Mouse (Mus musculus) gastrocnemius, postnatal 36 days (tissue): ENCODE data around the gene Ccser1. TPM values are rescaled to one million over a fixed set of nuclear protein-coding genes. Genes with fewer than 3 reads are reported as not detected.

Source experiments
- DNase-seq, 2 experiments: peaks; one replicate each; pipeline ENCODE4 v3.0.0; 2022
- intact Hi-C: fragments of 180-260 bp; cut with DNase I; formaldehyde crosslinking; loops from one replicate; pipeline ENCODE4 v1.15.1; 2025
- total RNA-seq, 2 experiments: library from RNA; stranded (reverse); gene quantifications; 2 replicates each; pipeline ENCODE4 v1.2.3; 2021

Ccser1 gene
- total RNA-seq, 2 experiments from 2014 or later = 0.52 to 1.3 TPM

DNA sequence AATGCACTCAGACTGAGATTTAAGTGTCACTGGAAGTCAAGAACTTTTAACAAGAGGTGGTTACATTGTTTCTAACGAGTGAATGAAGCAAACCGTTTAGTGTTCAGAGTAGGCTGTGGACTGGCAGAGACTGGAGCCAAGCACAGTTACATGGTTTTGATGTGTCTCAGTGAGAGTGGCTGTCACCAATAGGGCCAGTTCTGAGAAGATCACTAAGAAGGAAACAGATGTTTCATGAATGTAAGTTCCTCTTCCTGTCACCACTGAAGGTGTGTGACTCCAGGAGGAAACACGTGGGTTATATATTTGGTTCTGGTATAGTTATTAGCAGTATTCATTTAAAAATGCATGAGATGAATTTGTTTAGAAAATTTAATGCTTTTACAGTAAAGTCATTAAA, 112.8 kb downstream of the Ccser1 start:
- intact Hi-C loops = no loop called here

DNA sequence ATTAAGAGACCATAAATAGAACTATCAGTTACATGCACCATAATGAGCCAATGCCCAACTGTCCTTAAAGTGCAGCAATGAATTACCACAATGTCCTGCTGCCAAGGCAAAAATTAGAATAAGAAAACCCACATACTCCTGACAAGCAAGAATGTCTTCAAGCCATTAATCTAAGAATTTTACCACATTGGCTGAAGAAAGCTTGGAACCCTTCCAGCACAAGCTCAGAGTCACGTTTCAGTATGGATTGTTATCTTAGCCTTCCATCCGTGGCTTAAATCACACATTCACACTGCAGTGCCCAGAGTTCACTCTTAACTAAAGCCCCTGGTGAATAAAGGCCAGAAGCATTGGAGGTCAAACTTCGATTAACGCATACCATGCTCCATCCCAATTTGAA, 115.4 kb downstream of the Ccser1 start:
- intact Hi-C loops = no loop called here
- DNase-seq = no peak

More for the DNA sequence above, 112.8 kb downstream of the Ccser1 start:
- no peak for DNase-seq

DNA sequence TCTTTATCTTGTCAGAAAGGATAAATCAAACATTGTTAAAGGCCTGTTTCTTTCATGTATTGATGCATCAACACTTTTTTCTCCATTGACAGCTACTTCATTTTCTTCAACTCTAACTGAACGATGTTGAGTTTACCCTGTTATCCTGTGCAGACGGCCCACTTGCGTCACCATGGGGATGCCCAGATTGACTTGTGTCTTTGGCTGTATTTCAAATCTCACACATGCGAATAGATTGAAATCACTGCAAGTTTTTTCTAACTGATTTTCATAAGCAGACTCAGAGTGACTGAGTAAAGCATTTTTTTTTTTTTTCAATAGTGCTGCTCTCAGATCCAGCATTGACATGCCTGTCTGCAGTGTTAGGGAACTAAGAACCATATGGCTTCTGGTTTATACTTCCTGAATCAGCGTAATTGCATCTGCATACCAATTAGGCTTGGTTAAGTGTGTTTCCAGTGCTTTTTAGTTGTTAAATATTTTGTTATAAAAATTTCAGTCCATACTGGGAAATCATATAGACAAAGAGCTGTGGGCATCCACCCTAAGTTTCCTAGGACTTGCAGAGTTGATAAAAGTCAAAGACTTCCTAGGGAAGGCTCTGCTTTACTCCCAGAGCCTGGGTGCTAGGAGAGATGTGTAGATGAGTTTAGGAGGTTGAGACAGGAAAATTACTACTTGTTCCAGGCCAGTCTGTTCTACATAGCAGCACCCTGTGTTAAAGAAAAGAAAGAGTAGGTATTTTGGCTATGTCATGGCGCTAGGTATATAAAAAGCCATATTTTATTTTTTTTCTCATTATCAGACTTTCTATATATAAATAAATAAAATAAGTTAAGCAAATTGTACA, 116.3 kb downstream of the Ccser1 start:
- intact Hi-C loops = no loop called here
- DNase-seq = no peak

DNA sequence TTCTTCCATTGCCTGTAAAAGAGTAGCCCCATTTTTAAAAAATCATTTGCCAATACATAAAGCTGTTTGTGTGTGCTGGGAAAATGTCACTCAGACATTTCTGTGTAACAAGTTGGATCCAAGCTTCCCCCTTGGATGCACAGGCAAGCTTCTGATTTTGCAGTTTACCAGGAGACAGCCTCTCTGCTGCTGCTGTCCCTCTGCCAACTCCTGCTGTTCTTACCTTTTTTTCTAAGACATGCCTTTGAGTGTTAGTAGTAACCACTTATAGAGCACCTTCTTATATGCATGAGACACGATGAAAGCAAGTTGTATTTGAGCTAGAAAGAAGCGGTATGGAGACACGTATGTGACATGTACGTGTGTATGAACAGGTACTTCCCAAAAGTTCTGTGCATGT, 120.3 kb downstream of the Ccser1 start:
- intact Hi-C loops = loop anchor here (5.0 to 10.0 kb wide), 3 partner anchors 236 to 746 kb away; no protein-coding TSS in a partner anchor
- no peak for DNase-seq

DNA sequence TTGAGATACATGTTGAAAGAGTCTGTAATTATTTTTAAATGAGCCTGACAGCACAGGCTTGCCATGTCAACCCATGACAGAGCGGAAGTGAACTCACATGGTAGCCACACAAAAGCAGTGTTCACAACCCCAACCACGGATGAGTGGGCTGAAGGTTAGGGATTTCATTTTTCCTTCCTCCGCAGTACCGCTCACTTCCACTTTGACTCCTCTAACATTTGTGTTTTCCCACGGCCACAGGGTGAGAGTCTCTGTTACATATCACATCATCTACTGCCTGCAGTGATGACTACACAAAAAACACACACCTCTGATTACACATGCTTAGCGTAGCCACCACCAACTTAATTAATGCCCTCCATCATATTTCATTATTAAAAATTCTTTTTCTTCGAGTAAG, 120.9 kb downstream of the Ccser1 start:
- intact Hi-C loops = loop anchor here (5.0 to 10.0 kb wide), 3 partner anchors 236 to 746 kb away; no protein-coding TSS in a partner anchor
- DNase-seq = no peak

DNA sequence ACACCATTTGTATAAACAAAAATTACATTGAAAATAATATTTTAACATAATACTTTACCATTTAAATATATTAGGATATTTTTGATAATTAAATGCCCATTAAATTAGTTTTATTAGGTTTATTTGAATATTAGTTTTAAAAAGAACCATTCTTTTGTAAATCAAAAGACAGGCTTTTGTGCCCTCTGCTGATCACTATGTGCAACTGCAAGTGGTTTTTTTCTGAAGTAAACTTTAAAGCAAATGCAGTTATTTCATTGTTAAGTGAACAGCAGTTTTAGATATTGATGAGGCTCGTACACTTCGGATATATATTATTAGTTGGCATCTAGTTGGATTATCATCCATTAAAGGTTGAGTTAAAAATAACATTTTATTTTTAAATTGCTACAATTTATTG, 121.5 kb downstream of the Ccser1 start:
- intact Hi-C loops = loop anchor here (5.0 to 10.0 kb wide), 3 partner anchors 237 to 747 kb away; no protein-coding TSS in a partner anchor
- no peak for DNase-seq

DNA sequence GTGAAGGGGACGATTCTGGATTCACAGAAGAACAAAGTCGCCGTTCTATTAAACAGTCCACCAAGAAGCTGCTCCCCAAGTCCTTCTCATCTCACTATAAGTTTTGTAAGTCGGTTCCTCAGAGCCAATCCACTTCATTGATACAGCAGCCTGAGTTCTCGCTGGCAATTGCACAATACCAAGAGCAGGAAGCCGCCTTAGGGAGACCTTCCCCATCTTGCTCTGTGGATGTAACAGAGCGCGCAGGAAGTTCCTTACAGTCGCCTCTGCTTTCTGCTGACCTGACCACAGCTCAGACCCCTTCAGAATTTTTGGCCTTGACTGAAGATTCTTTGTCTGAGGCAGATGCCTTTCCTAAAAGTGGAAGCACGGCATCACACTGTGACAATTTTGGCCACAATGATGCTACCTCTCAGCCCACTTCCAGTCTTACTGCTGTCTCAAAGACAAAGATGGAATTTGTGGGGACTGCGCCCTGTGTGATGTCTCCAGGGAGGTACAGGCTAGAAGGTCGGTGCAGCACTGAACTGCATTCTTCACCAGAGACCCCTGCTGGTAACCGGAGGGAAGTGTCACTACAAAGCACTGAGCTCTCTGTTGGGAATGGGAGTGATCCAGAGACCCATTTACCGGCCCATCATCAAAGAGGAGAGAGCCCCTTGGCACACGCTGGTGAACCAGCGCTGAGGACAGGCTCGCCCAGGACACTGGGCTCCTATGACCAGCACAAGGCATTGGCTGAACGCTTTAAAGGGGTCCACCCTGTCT, 131.4 kb downstream of the Ccser1 start:
- intact Hi-C loops = no loop called here
- DNase-seq = no peak

DNA sequence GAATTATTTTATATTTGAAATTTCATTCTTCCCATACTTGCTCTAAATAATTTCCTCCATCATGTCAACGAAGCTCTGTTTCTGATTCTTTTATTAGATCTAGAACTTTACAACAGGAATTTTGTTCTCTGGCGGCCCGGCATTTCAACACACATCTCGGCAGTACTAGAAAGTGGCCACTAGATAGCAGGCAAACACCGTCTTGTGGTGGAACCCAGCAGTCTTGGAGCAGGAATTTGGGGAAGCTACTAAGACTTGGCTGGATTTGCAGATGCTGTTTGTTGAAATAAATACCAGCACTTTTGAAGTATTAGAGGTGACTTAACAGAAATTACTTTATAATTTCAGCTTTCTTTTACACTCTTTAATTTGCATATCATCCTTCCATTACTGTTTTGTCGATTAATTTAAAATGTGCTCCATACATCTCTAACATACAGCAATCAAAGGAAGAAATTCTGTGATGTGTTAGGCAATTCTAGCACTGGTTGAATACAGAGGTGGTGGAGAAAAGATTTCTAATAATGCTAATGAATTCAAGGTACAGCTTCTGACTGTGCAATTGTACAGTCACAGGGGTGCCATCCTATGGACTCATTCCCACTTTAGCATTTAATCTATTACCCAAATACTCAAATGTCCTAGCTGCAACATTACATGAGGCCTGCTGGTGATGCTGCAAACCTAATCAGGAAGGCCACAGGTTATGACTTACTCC, 135.9 kb downstream of the Ccser1 start:
- no peak for DNase-seq
- intact Hi-C loops = no loop called here

DNA sequence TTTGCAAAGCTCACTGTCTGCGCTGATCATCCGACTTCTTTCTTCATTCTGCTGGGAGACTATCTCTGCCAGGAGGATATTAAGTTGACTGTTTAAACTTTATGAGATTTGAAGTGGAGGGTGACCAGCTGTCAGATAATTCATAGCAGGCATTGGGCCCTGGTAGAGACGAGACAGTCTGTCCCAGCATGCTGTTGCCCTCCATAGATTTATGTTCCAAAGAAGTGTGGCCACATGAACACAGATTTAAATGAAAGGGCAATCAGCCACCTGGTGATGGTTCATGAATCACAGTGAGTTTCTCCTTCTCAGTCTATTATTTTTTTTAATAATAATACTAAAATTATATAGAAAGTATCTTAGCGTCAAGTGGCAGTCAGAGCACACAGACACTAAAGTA, 140.7 kb downstream of the Ccser1 start:
- DNase-seq = no peak
- intact Hi-C loops = no loop called here

DNA sequence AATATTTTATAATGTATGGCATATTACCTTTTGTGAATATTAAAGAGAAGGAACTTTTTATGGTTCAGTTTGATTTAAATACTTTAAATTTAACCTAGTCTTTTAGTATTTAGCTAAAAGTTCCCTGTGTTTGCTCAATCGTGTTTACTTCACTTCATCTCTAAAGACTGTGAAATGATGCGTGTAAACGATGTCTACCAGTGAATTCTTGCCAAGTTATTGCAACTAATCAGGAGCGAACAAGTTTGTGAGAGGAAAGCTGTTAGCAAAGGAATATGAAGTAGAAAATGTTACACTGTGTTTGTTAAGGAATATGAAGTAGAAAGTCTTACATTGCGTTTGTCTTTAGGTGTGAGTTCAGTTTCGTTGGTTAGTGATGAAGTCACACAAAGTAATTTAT, 142.2 kb downstream of the Ccser1 start:
- no peak for DNase-seq
- intact Hi-C loops = no loop called here

DNA sequence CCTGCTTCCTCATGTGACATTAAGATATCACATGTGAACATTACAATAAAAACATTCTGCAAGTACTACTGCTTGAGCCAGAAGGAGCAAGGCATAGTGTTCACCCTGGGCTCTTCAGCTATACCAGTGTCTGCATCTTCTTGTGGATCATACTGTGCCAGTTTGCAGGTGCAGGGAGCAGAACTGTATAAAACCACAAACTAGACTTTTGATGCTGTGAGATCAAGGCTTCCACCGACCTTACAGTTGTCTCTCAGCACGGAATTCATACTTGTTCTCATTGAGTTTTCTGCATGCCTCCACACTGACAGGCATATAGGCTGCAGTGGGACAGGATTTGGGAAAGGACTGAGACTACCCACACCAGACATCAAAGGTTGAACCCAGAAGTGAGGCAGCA, 146.0 kb downstream of the Ccser1 start:
- intact Hi-C loops = no loop called here
- DNase-seq = no peak

DNA sequence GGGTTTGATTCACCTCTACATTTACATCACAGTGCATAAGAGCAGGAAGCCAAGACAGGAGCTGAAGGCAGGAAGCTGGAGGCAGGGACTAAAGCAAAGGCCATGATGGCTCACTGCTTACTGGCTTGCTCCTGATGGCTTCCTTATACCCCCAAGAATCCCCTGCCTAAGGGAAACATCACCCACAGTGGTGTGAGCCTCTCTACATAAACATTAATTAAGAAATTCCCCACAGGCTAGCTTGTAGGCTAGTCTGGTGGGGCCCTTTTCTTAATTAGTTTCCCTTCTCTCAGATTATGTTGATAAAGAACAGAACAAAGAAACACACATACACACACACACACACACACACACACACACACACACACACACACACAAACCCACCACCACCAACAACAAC, 148.9 kb downstream of the Ccser1 start:
- intact Hi-C loops = no loop called here
- no peak for DNase-seq

DNA sequence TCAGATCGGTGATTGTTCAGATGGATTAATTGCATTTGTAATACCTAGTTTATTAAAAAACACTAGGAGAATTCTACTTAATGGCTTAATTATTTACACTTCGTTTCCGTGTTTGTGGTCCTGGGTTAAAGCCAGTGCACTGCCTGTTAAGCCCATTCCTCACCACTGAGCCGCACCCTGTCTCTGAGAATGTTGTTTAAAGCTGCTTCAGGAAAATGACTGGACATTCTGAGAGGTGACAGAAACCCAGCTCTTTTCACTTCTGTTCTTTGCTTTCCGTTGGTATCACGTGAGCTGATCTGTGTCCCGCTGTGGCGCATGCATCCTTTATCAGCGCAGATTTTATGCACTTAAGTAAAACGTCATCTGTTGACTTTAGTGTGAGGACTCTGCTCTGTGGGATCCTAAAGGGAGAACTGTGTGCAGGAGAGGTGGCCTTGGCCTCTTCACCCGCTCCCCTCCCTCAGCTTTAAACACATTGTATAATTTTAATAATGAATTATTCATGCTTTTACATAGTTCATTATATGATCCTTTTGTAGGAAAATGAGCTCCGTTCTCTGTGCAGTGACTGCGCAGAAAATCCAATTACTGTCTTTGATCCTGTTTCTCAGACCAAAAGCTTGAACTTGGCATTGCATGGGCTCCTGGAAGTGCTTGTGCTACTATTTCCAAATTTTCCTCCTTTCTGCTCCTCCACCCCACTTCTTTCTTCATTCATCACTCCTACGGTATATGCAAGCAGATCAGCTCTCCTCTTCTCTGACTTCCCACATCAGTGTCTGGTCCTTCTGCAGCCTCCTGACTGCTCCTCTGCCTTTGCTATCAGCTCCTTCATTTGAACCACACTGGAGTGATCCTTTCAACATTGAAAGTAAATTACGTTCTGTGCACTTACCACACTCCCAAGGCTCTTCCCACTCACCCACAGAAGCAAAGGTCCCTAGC, 149.7 kb downstream of the Ccser1 start:
- intact Hi-C loops = no loop called here
- no peak for DNase-seq

DNA sequence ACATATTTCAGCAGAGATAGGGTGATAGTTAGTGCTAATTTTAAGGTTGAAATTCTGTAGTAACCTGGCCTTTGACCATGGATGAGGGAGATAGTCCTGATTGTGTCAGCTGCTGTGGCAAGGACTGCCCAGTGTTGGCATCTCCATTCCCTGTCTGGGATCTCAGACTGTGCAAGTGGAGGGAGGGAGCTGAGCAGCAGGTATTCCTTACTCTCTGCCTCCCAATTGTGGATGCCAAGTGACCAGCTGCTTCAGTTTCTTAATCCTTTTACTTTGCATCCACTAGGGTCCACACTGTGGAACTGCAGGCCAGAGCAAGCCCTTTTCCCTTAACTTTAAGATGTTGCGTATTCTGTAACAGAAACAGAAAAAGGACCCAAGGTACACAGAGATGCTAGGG, 154.3 kb downstream of the Ccser1 start:
- DNase-seq = no peak
- intact Hi-C loops = no loop called here

DNA sequence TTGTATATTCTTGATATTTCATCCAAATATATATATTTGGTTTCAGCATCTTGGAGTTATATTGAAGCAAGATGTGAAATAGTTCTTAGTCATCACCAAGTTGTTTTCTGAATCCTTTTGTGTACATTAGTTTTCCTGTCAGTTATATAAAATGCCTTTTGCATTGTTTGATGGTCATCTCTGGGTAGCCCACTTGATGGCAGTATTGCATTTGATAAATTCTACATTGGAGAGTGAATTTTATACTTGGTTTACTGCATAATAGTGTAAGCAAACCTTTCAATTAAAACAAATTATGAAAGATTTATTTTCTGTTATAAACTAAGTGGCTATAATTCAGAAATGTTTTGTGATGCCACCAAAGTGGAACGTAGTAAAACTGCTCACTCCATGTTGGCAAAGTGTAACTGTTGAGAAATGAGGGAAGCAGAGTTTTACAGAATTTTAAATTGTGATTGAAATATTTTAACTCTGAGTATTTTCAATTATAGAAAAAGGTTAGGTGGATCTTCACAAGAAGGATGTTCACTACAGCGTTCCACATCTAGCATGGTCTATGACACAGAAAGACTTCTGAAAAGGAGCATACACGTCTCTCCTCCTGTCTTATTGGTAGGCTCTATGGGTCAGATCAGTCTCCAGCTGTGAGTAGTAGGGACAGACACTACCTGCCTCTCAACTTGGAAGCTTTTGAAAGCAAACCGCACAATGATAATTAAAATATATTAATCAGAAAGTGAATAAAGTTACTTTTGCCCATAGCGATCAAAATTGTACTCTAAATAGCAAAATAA, 167.1 kb downstream of the Ccser1 start:
- DNase-seq = no peak
- intact Hi-C loops = no loop called here

DNA sequence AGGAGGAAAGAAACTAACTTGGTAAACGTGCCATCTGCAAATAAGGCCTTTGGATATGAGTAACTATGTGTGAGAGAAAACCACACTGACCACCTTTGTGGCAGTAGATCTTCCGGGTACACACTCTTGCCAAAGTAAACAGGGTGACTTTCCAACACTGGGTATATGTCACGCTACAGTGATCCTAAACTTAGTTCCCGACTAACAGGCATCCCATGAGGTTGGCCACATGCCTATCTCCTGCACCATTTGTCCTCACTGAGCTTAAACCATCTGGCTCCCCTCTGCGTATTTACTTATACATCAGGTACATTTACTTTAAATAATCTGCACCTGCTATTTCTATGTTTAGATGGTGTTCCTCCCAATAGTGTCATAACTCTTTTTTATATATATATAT, 183.6 kb downstream of the Ccser1 start:
- intact Hi-C loops = no loop called here
- no peak for DNase-seq

DNA sequence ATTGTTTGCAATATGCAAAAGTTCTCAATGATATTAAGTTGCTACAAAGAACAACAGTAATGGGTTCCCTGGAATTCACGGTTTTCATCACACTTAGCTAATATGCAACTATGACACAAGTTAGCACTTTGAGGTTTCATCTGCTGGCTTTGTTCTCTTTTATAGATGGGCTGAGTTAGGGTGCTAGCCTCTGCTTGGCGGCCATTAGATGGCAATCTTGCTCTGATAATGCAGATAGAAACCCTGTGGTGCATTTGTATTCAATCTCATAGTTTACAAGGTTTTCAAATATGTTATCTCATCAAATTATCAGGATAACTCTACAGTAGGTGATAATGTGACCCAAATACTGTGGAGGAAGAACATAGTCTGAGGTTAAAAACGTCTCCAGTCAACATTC, 202.4 kb downstream of the Ccser1 start:
- DNase-seq = no peak
- intact Hi-C loops = no loop called here

DNA sequence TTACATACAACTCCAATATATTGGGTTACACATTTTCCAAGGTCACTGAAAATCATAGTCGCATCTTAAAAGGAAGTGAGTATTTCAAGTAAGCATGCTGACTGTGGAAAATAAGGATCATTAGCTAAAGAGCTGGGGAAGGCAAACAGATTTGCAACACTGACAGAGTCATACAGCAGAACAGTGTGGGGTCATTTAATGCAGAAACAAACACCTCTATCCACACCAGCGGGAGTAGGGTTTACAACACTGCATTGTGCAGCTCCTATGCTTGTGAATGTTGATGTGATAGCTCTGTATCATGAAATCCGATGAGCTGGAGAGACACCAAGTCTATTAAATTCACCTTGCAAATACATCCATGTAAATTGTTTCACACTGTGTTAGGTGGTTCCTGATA, 202.9 kb downstream of the Ccser1 start:
- no peak for DNase-seq
- intact Hi-C loops = no loop called here

DNA sequence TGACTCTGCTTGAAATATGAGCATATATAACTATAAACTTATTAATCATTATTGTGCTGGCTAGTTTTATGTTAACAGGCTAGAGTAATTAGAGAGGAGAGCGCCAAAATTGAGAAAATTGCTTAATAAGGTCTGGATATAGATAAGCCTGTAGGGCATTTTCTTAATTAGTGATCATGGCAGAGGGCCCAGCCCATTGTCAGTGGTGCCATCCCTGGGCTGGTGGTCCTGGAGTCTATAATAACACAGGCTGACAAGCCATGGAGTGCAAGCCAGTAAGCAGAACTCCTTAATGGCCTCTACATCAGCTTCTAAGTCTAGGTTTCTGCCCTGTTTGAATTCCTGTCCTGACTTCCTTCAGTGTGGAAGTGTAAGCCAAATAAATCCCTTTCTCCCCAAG, 206.9 kb downstream of the Ccser1 start:
- intact Hi-C loops = no loop called here
- DNase-seq = no peak
